Mouse (Mus musculus) yolk sac, embryonic 10.5 days (tissue): ENCODE results near the gene Lrmda.
A peak's percentile ranks its signal among the peaks of the same experiment; 100 is the strongest.

ENCODE experiments used
- DNase-seq: peaks from one replicate; pipeline ENCODE4 v3.0.0-alpha.2; 2017; ENCODE audit warnings: low spot score

The Lrmda gene

GRCm38 (mm10) chr14:22156991-22157390 is 137.5 kb downstream of the Lrmda start:
- DNase-seq, result no peak

- no peak for DNase-seq
Measured at GRCm38 (mm10) chr14:22161416-22161815, 141.9 kb downstream of the Lrmda start.

- no peak for DNase-seq
Measured at GRCm38 (mm10) chr14:22167285-22167684, 147.8 kb downstream of the Lrmda start.

- no peak for DNase-seq
Measured at GRCm38 (mm10) chr14:22168077-22168794, 148.7 kb downstream of the Lrmda start.

- peak; percentile 31 for DNase-seq
Measured at GRCm38 (mm10) chr14:22168795-22169568, 149.5 kb downstream of the Lrmda start.

GRCm38 (mm10) chr14:22174757-22175156 is 155.2 kb downstream of the Lrmda start:
- DNase-seq, result no peak

GRCm38 (mm10) chr14:22179761-22180160 is 160.2 kb downstream of the Lrmda start:
- DNase-seq, result no peak

- DNase-seq, result no peak
Measured at GRCm38 (mm10) chr14:22181508-22181907, 162.0 kb downstream of the Lrmda start.

- DNase-seq, result no peak
Measured at GRCm38 (mm10) chr14:22183195-22183594, 163.7 kb downstream of the Lrmda start.

GRCm38 (mm10) chr14:22185452-22185851 is 165.9 kb downstream of the Lrmda start:
- DNase-seq, result no peak

- DNase-seq, result no peak
Measured at GRCm38 (mm10) chr14:22190111-22190510, 170.6 kb downstream of the Lrmda start.

GRCm38 (mm10) chr14:22192185-22192584 is 172.7 kb downstream of the Lrmda start:
- no peak for DNase-seq

- no peak for DNase-seq
Measured at GRCm38 (mm10) chr14:22198021-22198420, 178.5 kb downstream of the Lrmda start.

- DNase-seq, result no peak
Measured at GRCm38 (mm10) chr14:22198641-22199425, 179.3 kb downstream of the Lrmda start.

- DNase-seq, result no peak
Measured at GRCm38 (mm10) chr14:22201667-22202066, 182.2 kb downstream of the Lrmda start.

GRCm38 (mm10) chr14:22210601-22211000 is 191.1 kb downstream of the Lrmda start:
- no peak for DNase-seq

- no peak for DNase-seq
Measured at GRCm38 (mm10) chr14:22218183-22218582, 198.7 kb downstream of the Lrmda start.

GRCm38 (mm10) chr14:22222038-22222437 is 202.5 kb downstream of the Lrmda start:
- no peak for DNase-seq

- no peak for DNase-seq
Measured at GRCm38 (mm10) chr14:22222574-22222973, 203.1 kb downstream of the Lrmda start.

- no peak for DNase-seq
Measured at GRCm38 (mm10) chr14:22226205-22226604, 206.7 kb downstream of the Lrmda start.

- DNase-seq, result no peak
Measured at GRCm38 (mm10) chr14:22228253-22228968, 208.9 kb downstream of the Lrmda start.

- no peak for DNase-seq
Measured at GRCm38 (mm10) chr14:22240315-22240714, 220.8 kb downstream of the Lrmda start.
